Mouse (Mus musculus) neural tube, embryonic 13.5 days (tissue): ENCODE results near the gene Arhgap10. TPM values are rescaled to one million over a fixed set of nuclear protein-coding genes. Genes with fewer than 3 reads are reported as not detected.

Source experiments
- ATAC-seq: fragments of 200-750 bp; cut with Nextera tagmentation; 2 replicates; pipeline ENCODE4 v1.8.0; 2017; ENCODE audit warnings: low read depth, mild to moderate bottlenecking, moderate TSS enrichment, moderate library complexity
- H3K27ac ChIP-seq: fragments of 300-500 bp; sonication (generic); replicated peaks from 2 replicates; pipeline ENCODE4 v1.5.1; 2015; ENCODE audit warnings: moderate library complexity, mild to moderate bottlenecking, inconsistent platforms
- H3K27me3 ChIP-seq: fragments of 300-500 bp; sonication (generic); 2 replicates; pipeline ENCODE4 v1.6.1; 2015; ENCODE audit warnings: mild to moderate bottlenecking, inconsistent platforms
- H3K36me3 ChIP-seq: fragments of 300-500 bp; sonication (generic); 2 replicates; pipeline ENCODE4 v1.6.1; 2015; ENCODE audit warnings: mild to moderate bottlenecking, inconsistent platforms
- H3K4me1 ChIP-seq: fragments of 300-500 bp; sonication (generic); replicated peaks from 2 replicates; pipeline ENCODE4 v1.6.1; 2015; ENCODE audit warnings: inconsistent platforms
- H3K4me2 ChIP-seq: fragments of 300-500 bp; sonication (generic); 2 replicates; pipeline ENCODE4 v1.6.1; 2015; ENCODE audit warnings: inconsistent platforms, mild to moderate bottlenecking, moderate library complexity
- H3K4me3 ChIP-seq: fragments of 300-500 bp; sonication (generic); 2 replicates; pipeline ENCODE4 v1.5.1; 2015; ENCODE audit warnings: mild to moderate bottlenecking, inconsistent platforms
- H3K9ac ChIP-seq: fragments of 300-500 bp; sonication (generic); 2 replicates; pipeline ENCODE4 v1.6.1; 2015; ENCODE audit warnings: moderate library complexity, mild to moderate bottlenecking, inconsistent platforms
- H3K9me3 ChIP-seq: fragments of 300-500 bp; sonication (generic); 2 replicates; pipeline ENCODE4 v1.6.1; 2016; ENCODE audit warnings: inconsistent platforms
- WGBS: fragments of 180-500 bp; shearing (Covaris S2); methylation state at CpG from one replicate; pipeline ENCODE4 v1.1.7; 2015; 5-methylcytosine and 5-hydroxymethylcytosine counted together
- polyA plus RNA-seq: library from polyadenylated mRNA; unstranded; fragments of >200 nt; fragmentation: Nextera tagmentation; extraction: Ambion mirVana; gene quantifications from 2 replicates; pipeline ENCODE4 v1.2.1, GENCODE M21; 2015

Gene Arhgap10
- polyA plus RNA-seq, 1 experiment from 2014 or later = 7.0 TPM

- ATAC-seq = no peak
Measured at GRCm38 (mm10) chr8:77436013-77436990, 81.5 kb downstream of the Arhgap10 start.

GRCm38 (mm10) chr8:77433221-77433620 is 84.5 kb downstream of the Arhgap10 start:
- Histone ChIP-seq H3K4me3 (no peak overlapping the region), H3K4me2 (no peak overlapping the region), H3K27ac (no peak overlapping the region), H3K9me3 (no peaks in the 10 kb centered on the region), H3K36me3 (no peaks in the 10 kb centered on the region), H3K4me1 (peaks cover 29% of the 10 kb centered on the region), H3K9ac (no peak overlapping the region), H3K27me3 (no peaks in the 10 kb centered on the region)
- WGBS = 42% methylated on average over 4 of the region's 4 CpGs
- ATAC-seq = no peak

More at GRCm38 (mm10) chr8:77436013-77436990, 81.5 kb downstream of the Arhgap10 start:
- Histone ChIP-seq H3K27ac (no peak overlapping the region), H3K4me3 (no peak overlapping the region), H3K4me1 (peaks cover 33% of the 10 kb centered on the region), H3K9me3 (no peaks in the 10 kb centered on the region), H3K36me3 (no peaks in the 10 kb centered on the region), H3K4me2 (no peak overlapping the region), H3K9ac (no peak overlapping the region), H3K27me3 (no peaks in the 10 kb centered on the region)
- 30% methylated on average over 15 of the region's 15 CpGs for WGBS

- no peaks in the 10 kb centered on the region for H3K36me3 ChIP-seq
- no peaks in the 10 kb centered on the region for H3K27me3 ChIP-seq
- no peak for ATAC-seq
- H3K9ac ChIP-seq = no peak overlapping the region
- H3K4me1 ChIP-seq = peaks cover 24% of the 10 kb centered on the region
- no peak overlapping the region for H3K27ac ChIP-seq
- no peaks in the 10 kb centered on the region for H3K9me3 ChIP-seq
- WGBS = 53% methylated on average over 10 of the region's 10 CpGs
- H3K4me2 ChIP-seq = no peak overlapping the region
- no peak overlapping the region for H3K4me3 ChIP-seq
Measured at GRCm38 (mm10) chr8:77432726-77433125, 85.0 kb downstream of the Arhgap10 start.

- H3K27me3 ChIP-seq = no peaks in the 10 kb centered on the region
- 80% methylated on average over 4 of the region's 4 CpGs for WGBS
- peaks cover 13% of the 10 kb centered on the region; the same call in 1 of the 2 replicates for H3K4me1 ChIP-seq
- no peaks in the 10 kb centered on the region for H3K36me3 ChIP-seq
- H3K4me3 ChIP-seq = no peak overlapping the region
- H3K4me2 ChIP-seq = no peak overlapping the region
- ATAC-seq = no peak
- H3K9ac ChIP-seq = no peak overlapping the region
- no peaks in the 10 kb centered on the region for H3K9me3 ChIP-seq
- H3K27ac ChIP-seq = no peak overlapping the region
Measured at GRCm38 (mm10) chr8:77428420-77428819, 89.3 kb downstream of the Arhgap10 start.

GRCm38 (mm10) chr8:77428015-77428414 is 89.7 kb downstream of the Arhgap10 start:
- no peak overlapping the region for H3K4me3 ChIP-seq
- WGBS = 77% methylated on average over 6 of the region's 6 CpGs
- ATAC-seq = no peak
- H3K36me3 ChIP-seq = no peaks in the 10 kb centered on the region
- H3K27ac ChIP-seq = no peak overlapping the region
- no peaks in the 10 kb centered on the region for H3K9me3 ChIP-seq
- no peaks in the 10 kb centered on the region for H3K27me3 ChIP-seq
- no peak overlapping the region for H3K4me2 ChIP-seq
- no peak overlapping the region for H3K9ac ChIP-seq
- H3K4me1 ChIP-seq = peaks cover 10% of the 10 kb centered on the region; the same call in 1 of the 2 replicates

GRCm38 (mm10) chr8:77427438-77427837 is 90.3 kb downstream of the Arhgap10 start:
- no peak for ATAC-seq
- Histone ChIP-seq H3K9me3 (no peaks in the 10 kb centered on the region), H3K27me3 (no peaks in the 10 kb centered on the region), H3K4me1 (peaks cover 4% of the 10 kb centered on the region; the same call in 1 of the 2 replicates), H3K27ac (no peak overlapping the region), H3K4me2 (no peak overlapping the region), H3K36me3 (no peaks in the 10 kb centered on the region), H3K4me3 (no peak overlapping the region), H3K9ac (no peak overlapping the region)
- 83% methylated on average over 9 of the region's 9 CpGs for WGBS

- no peak overlapping the region for H3K4me2 ChIP-seq
- no peak overlapping the region for H3K27ac ChIP-seq
- H3K27me3 ChIP-seq = no peaks in the 10 kb centered on the region
- H3K4me1 ChIP-seq = no peaks in the 10 kb centered on the region
- 78% methylated on average over 5 of the region's 6 CpGs for WGBS
- no peak overlapping the region for H3K9ac ChIP-seq
- no peak for ATAC-seq
- no peak overlapping the region for H3K4me3 ChIP-seq
- H3K9me3 ChIP-seq = no peaks in the 10 kb centered on the region
- no peaks in the 10 kb centered on the region for H3K36me3 ChIP-seq
Measured at GRCm38 (mm10) chr8:77423850-77424249, 93.9 kb downstream of the Arhgap10 start.

- 86% methylated on average over 15 of the region's 15 CpGs for WGBS
- H3K4me2 ChIP-seq = no peak overlapping the region
- no peaks in the 10 kb centered on the region for H3K4me1 ChIP-seq
- H3K27me3 ChIP-seq = no peaks in the 10 kb centered on the region
- no peak for ATAC-seq
- no peak overlapping the region for H3K4me3 ChIP-seq
- H3K9ac ChIP-seq = no peak overlapping the region
- no peak overlapping the region for H3K27ac ChIP-seq
- H3K36me3 ChIP-seq = no peaks in the 10 kb centered on the region
- no peaks in the 10 kb centered on the region for H3K9me3 ChIP-seq
Measured at GRCm38 (mm10) chr8:77422632-77423252, 95.0 kb downstream of the Arhgap10 start.

- Histone ChIP-seq H3K27me3 (no peaks in the 10 kb centered on the region), H3K9me3 (no peaks in the 10 kb centered on the region), H3K9ac (no peak overlapping the region), H3K36me3 (no peaks in the 10 kb centered on the region), H3K4me3 (no peak overlapping the region), H3K4me1 (0 out of 2 replicates have a peak, but pooled peaks cover 3% of the 10 kb centered on the region), H3K27ac (no peak overlapping the region), H3K4me2 (no peak overlapping the region)
- WGBS = 87% methylated on average over 13 of the region's 13 CpGs
- ATAC-seq = no peak
Measured at GRCm38 (mm10) chr8:77421596-77421995, 96.2 kb downstream of the Arhgap10 start.

- no peak overlapping the region for H3K4me2 ChIP-seq
- H3K4me1 ChIP-seq = 0 out of 2 replicates have a peak, but pooled peaks cover 3% of the 10 kb centered on the region
- no peaks in the 10 kb centered on the region for H3K27me3 ChIP-seq
- no peak overlapping the region for H3K9ac ChIP-seq
- 0 out of 2 replicates have a peak, but pooled peaks have one; percentile 62 for ATAC-seq
- H3K27ac ChIP-seq = no peak overlapping the region
- 53% methylated on average over 4 of the region's 4 CpGs for WGBS
- no peak overlapping the region for H3K4me3 ChIP-seq
- no peaks in the 10 kb centered on the region for H3K36me3 ChIP-seq
- H3K9me3 ChIP-seq = no peaks in the 10 kb centered on the region
Measured at GRCm38 (mm10) chr8:77419731-77420130, 98.0 kb downstream of the Arhgap10 start.

- Histone ChIP-seq H3K4me3 (no peak overlapping the region), H3K27me3 (no peaks in the 10 kb centered on the region), H3K9me3 (no peaks in the 10 kb centered on the region), H3K9ac (no peak overlapping the region), H3K4me2 (no peak overlapping the region), H3K4me1 (0 out of 2 replicates have a peak, but pooled peaks cover 3% of the 10 kb centered on the region), H3K36me3 (0 out of 2 replicates have a peak, but pooled peaks cover 4% of the 10 kb centered on the region), H3K27ac (no peak overlapping the region)
- ATAC-seq = no peak
- whole genome bisulfite sequencing = 19% methylated on average over 5 of the region's 5 CpGs
Measured at GRCm38 (mm10) chr8:77416738-77417137, 101.0 kb downstream of the Arhgap10 start.

- WGBS = 84% methylated on average over 5 of the region's 5 CpGs
Measured at GRCm38 (mm10) chr8:77416034-77416433, 101.7 kb downstream of the Arhgap10 start.

More at GRCm38 (mm10) chr8:77416034-77416433, 101.7 kb downstream of the Arhgap10 start:
- Histone ChIP-seq H3K4me3 (no peak overlapping the region), H3K36me3 (0 out of 2 replicates have a peak, but pooled peaks cover 4% of the 10 kb centered on the region), H3K4me1 (0 out of 2 replicates have a peak, but pooled peaks cover 3% of the 10 kb centered on the region), H3K9ac (no peak overlapping the region), H3K27me3 (no peaks in the 10 kb centered on the region), H3K9me3 (no peaks in the 10 kb centered on the region), H3K27ac (no peak overlapping the region), H3K4me2 (no peak overlapping the region)
- ATAC-seq = no peak
